Mouse (Mus musculus): ENCODE measurements around the gene Muc1. TPM values are rescaled to one million over a fixed set of nuclear protein-coding genes. Genes with fewer than 3 reads are reported as not detected.

Muc1 gene
- polyA plus RNA-seq, 1 experiment from 2014 or later = 0.90 TPM

DNA sequence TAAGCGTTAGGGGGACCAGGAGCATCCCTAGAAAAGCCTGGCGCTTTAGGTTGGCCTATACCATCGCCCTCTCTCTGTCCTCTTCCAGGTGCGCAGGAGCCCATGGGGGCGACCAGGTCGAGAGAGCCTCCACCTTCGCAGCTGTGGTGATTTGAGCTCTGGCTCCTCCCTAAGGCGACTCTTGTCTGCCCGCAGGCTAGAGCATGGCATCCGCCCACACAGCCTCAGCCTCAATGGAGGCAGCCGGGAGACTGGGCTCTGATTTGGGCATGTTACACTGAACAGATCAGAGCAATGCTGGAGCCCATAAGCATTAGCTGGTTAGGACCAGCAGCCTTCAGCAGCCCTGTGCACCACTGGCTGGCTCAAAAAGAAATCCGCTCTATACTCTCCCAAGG lies 40.4 kb upstream of the Muc1 start:
- ATAC-seq (replicated peaks; ENCODE audit: insufficient number of reproducible peaks, low FRiP score, low TSS enrichment, low read depth) (no peak), DNase-seq (ENCODE audit: low spot score) (no peak)
- Histone ChIP-seq H3K9me3 (replicated peaks; ENCODE audit: control insufficient read depth, low read length) (no peaks in the 10 kb centered on the region), H3K9ac (replicated peaks; ENCODE audit: low read length) (no peak overlapping the region), H3K4me2 (ENCODE audit: low read depth, low read length) (no peak overlapping the region), H3K27ac (replicated peaks; ENCODE audit: low read depth, low read length) (no peak overlapping the region), H3K4me3 (ENCODE audit: low read depth, low read length) (no peak overlapping the region), H3K4me1 (ENCODE audit: control insufficient read depth, insufficient read depth, low read length) (peaks cover 7% of the 10 kb centered on the region), H3K36me3 (replicated peaks; ENCODE audit: control insufficient read depth, insufficient read depth, low read depth, low read length) (no peaks in the 10 kb centered on the region; the same call in 1 of the 2 replicates), H3K27me3 (ENCODE audit: control insufficient read depth, insufficient read depth, low read length) (no peaks in the 10 kb centered on the region)
- WGBS = 60% methylated on average over 12 of the region's 12 CpGs

DNA sequence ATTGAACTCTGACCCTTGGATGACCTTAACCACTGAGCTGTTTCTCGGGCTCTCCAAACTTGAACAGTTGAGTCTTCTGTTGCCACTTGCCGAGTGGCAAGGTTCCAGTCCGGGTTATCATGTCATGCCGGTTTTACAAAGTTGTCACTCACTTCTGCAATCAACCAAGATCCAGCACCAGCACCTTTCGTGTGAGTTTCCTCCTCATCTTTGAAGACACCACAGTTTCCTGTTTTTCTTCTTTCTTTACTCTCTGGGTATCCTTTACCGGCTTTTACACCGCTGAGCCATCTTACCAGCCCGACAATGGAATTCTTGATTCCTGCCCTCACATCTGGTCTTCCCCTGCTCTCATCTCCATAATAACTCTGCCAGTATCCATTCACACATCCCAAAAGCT lies 38.4 kb upstream of the Muc1 start:
- Histone ChIP-seq H3K9ac (replicated peaks; ENCODE audit: low read length) (no peak overlapping the region), H3K4me1 (ENCODE audit: control insufficient read depth, insufficient read depth, low read length) (no peaks in the 10 kb centered on the region), H3K36me3 (replicated peaks; ENCODE audit: control insufficient read depth, insufficient read depth, low read depth, low read length) (no peaks in the 10 kb centered on the region; the same call in 1 of the 2 replicates), H3K9me3 (replicated peaks; ENCODE audit: control insufficient read depth, low read length) (no peaks in the 10 kb centered on the region), H3K4me2 (ENCODE audit: low read depth, low read length) (no peak overlapping the region), H3K27me3 (ENCODE audit: control insufficient read depth, insufficient read depth, low read length) (no peaks in the 10 kb centered on the region), H3K4me3 (ENCODE audit: low read depth, low read length) (no peak overlapping the region), H3K27ac (replicated peaks; ENCODE audit: low read depth, low read length) (no peak overlapping the region)
- no peak for ATAC-seq (replicated peaks; ENCODE audit: insufficient number of reproducible peaks, low FRiP score, low TSS enrichment, low read depth)
- 86% methylated on average over 8 of the region's 8 CpGs for WGBS
- no peak for DNase-seq (ENCODE audit: low spot score)

DNA sequence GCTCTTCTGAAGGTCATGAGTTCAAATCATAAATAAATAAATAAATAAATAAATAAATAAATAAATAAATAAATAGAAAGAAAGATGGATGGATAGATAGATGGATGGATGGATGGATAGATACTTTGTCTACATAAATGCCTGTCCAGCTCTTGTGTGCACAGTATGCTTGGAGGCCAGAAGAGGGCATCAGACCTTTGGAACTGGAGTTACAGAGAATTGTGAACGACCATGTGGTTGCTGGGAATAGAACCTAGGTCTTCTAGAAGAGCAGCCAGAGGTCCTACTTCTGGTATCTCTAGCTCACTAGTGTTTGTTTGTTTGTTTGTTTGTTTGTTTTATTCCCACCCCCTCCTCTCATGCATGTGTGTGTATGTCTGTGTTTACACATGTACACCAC lies 35.5 kb upstream of the Muc1 start:
- DNase-seq (ENCODE audit: low spot score) = no peak
- Histone ChIP-seq H3K36me3 (replicated peaks; ENCODE audit: control insufficient read depth, insufficient read depth, low read depth, low read length) (no peaks in the 10 kb centered on the region), H3K9me3 (replicated peaks; ENCODE audit: control insufficient read depth, low read length) (no peaks in the 10 kb centered on the region), H3K4me1 (ENCODE audit: control insufficient read depth, insufficient read depth, low read length) (0 out of 2 replicates have a peak, but pooled peaks cover 2% of the 10 kb centered on the region), H3K27ac (replicated peaks; ENCODE audit: low read depth, low read length) (no peak overlapping the region), H3K27me3 (ENCODE audit: control insufficient read depth, insufficient read depth, low read length) (no peaks in the 10 kb centered on the region), H3K4me3 (ENCODE audit: low read depth, low read length) (no peak overlapping the region), H3K4me2 (ENCODE audit: low read depth, low read length) (no peak overlapping the region), H3K9ac (replicated peaks; ENCODE audit: low read length) (no peak overlapping the region)
- ATAC-seq (replicated peaks; ENCODE audit: insufficient number of reproducible peaks, low FRiP score, low TSS enrichment, low read depth) = no peak
- WGBS = 74% methylated on average over 1 of the region's 1 CpGs

DNA sequence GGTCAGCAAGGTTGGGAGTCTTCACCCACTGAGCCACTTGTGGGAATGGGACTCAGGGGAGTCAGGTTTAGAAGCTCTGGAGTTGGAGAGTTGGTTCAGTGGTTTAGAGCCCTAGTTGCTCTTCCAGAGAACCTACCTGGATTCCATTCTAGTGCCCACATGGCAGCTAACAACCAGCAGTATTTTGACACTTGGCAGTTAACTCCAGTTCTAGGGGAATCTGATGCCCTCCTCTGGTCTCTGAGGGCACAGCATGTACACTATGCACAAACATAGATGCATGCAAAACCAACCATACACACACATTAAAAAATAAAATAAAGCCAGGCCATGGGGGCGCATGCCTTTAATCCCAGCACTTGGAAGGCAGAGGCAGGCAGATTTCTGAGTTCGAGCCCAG lies 35.0 kb upstream of the Muc1 start:
- Histone ChIP-seq H3K27ac (replicated peaks; ENCODE audit: low read depth, low read length) (no peak overlapping the region), H3K4me1 (ENCODE audit: control insufficient read depth, insufficient read depth, low read length) (0 out of 2 replicates have a peak, but pooled peaks cover 2% of the 10 kb centered on the region), H3K9me3 (replicated peaks; ENCODE audit: control insufficient read depth, low read length) (no peaks in the 10 kb centered on the region), H3K4me3 (ENCODE audit: low read depth, low read length) (no peak overlapping the region), H3K4me2 (ENCODE audit: low read depth, low read length) (no peak overlapping the region), H3K9ac (replicated peaks; ENCODE audit: low read length) (no peak overlapping the region), H3K27me3 (ENCODE audit: control insufficient read depth, insufficient read depth, low read length) (no peaks in the 10 kb centered on the region), H3K36me3 (replicated peaks; ENCODE audit: control insufficient read depth, insufficient read depth, low read depth, low read length) (no peaks in the 10 kb centered on the region)
- DNase-seq (ENCODE audit: low spot score) = no peak
- no peak for ATAC-seq (replicated peaks; ENCODE audit: insufficient number of reproducible peaks, low FRiP score, low TSS enrichment, low read depth)
- 87% methylated on average over 2 of the region's 2 CpGs for WGBS

DNA sequence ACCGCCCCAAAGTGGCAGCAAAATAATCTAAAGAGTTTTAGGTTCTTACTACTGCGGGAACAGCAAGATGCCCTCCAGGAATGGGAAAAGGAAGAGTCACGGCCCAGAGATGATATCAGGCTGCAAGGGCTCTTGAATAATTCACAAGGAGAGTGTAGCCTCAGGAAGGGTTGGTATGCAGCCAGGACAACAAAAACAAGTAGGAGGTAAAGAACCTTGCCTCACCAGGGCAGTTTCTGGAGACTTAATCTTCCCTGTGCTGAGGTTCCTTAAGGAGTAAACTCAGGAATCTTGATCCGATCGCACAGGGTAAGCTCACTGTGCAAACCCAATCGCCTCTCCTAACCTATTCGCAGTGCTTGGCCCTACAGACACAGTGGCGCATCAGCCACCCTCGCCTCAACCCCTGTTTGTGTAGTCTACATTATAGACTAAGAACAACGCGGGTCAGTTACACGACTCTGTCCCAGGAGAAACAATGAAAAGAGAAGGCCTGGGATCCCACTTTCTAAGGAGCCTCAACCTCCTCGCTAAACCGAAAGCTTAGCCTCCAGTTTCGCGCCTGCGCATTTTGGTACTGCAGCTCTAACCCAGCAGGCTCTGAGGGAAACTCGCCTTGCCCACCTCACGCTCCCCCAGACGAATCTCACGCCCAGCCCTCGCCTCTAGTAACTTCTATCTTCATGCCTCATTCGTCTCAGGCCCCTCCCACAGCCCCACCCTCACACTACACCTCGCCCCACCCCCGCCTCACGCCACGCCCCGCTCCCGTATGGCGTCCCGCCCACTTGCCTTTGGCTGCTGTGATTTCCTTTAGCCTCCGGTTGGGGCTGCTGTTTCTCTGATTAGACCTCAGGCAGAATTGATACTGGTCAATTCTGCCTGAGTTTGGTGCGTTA lies 32.6 kb upstream of the Muc1 start:
- Histone ChIP-seq H3K9ac (replicated peaks; ENCODE audit: low read length) (peak overlapping the region; percentile 69), H3K4me2 (ENCODE audit: low read depth, low read length) (peak overlapping the region; percentile 59), H3K4me3 (ENCODE audit: low read depth, low read length) (peak overlapping the region; percentile 33), H3K27ac (replicated peaks; ENCODE audit: low read depth, low read length) (peak overlapping the region; percentile 78; the same call in 1 of the 2 replicates), H3K36me3 (replicated peaks; ENCODE audit: control insufficient read depth, insufficient read depth, low read depth, low read length) (no peaks in the 10 kb centered on the region), H3K4me1 (ENCODE audit: control insufficient read depth, insufficient read depth, low read length) (0 out of 2 replicates have a peak, but pooled peaks cover 2% of the 10 kb centered on the region), H3K27me3 (ENCODE audit: control insufficient read depth, insufficient read depth, low read length) (no peaks in the 10 kb centered on the region), H3K9me3 (replicated peaks; ENCODE audit: control insufficient read depth, low read length) (no peaks in the 10 kb centered on the region)
- ATAC-seq (replicated peaks; ENCODE audit: insufficient number of reproducible peaks, low FRiP score, low TSS enrichment, low read depth) = peak; percentile 89
- 7% methylated on average over 33 of the region's 33 CpGs for WGBS
- DNase-seq (ENCODE audit: low spot score) = peak; percentile 94

DNA sequence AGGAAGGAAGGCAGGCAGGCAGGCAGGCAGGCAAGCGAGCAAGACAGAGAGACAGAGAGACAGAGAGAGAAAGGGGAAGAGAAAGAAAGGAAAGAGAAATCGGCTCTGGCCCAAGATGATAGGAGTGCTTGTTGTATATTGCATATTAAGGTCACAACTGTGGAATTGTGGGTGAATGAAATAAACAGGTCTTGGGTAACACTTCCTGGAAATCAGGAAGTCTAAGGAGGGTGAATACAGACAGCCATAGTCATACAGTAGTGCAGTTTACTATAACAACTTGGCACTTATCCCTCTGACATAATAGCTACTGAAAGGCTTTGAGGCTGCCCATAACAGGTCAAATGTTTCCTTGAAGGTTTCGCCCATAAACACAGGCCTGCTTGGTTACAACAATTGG lies 29.0 kb upstream of the Muc1 start:
- ATAC-seq (replicated peaks; ENCODE audit: insufficient number of reproducible peaks, low FRiP score, low TSS enrichment, low read depth) = no peak
- no peak overlapping the region for H3K9ac ChIP-seq (replicated peaks; ENCODE audit: low read length)
- no peaks in the 10 kb centered on the region for H3K27me3 ChIP-seq (ENCODE audit: control insufficient read depth, insufficient read depth, low read length)
- DNase-seq (ENCODE audit: low spot score) = no peak
- no peaks in the 10 kb centered on the region for H3K9me3 ChIP-seq (replicated peaks; ENCODE audit: control insufficient read depth, low read length)
- no peak overlapping the region for H3K4me3 ChIP-seq (ENCODE audit: low read depth, low read length)
- H3K27ac ChIP-seq (replicated peaks; ENCODE audit: low read depth, low read length) = no peak overlapping the region
- 0 out of 2 replicates have a peak, but pooled peaks cover 2% of the 10 kb centered on the region for H3K4me1 ChIP-seq (ENCODE audit: control insufficient read depth, insufficient read depth, low read length)
- WGBS = 81% methylated on average over 3 of the region's 3 CpGs
- H3K36me3 ChIP-seq (replicated peaks; ENCODE audit: control insufficient read depth, insufficient read depth, low read depth, low read length) = no peaks in the 10 kb centered on the region
- H3K4me2 ChIP-seq (ENCODE audit: low read depth, low read length) = no peak overlapping the region

DNA sequence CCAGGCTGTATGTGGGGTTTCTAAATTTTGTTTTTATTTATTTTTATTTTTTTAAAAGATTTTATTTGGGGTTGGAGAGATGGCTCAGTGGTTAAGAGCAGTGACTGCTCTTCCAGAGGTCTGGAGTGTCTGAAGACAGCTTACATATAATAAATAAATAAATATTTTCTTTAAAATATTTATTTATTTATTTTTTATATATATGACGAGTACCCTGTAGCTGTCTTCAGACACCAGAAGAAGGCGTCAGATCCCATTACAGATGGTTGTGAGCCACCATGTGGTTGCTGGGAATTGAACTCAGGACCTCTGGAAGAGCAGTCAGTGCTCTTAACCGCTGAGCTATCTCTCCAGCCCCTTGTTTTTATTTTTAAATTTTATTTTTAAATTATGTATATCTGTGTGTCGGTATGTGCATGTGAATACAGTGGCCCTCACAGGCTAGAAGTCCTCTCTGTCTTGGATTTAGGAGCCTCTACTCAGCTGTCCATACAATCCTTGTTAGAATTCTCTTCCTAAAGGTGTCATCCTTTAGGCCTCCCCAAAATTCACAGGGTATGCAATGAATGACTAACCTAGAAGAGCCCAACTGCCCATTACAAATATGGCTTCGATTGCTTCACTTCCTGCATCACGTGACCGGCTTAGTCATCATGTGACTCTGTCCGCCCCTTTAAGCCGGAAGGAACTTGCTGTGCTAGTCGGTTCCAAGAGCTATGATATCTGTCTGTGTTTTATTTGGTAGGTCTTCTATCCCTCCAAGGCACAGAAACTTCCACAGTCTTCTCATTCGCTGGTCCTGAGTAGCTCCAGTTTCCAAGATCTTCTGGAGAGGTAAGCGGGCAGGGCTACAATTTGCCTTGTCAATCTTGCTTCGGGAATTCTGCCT lies 26.4 kb upstream of the Muc1 start, which contains the start of gene Gba:
Gene Gba, plus strand, starts transcription at position 676 of the 889 bp plus-strand sequence.
- DNase-seq (ENCODE audit: low spot score) (peak; percentile 98), ATAC-seq (replicated peaks; ENCODE audit: insufficient number of reproducible peaks, low FRiP score, low TSS enrichment, low read depth) (peak; percentile 63)
- no peaks in the 10 kb centered on the region for H3K9me3 ChIP-seq (replicated peaks; ENCODE audit: control insufficient read depth, low read length)
- H3K27ac ChIP-seq (replicated peaks; ENCODE audit: low read depth, low read length) = no peak within 1 kb of the TSS
- peak within 1 kb of the TSS; percentile 49 for H3K4me3 ChIP-seq (ENCODE audit: low read depth, low read length)
- WGBS = 26% methylated on average over 13 of the region's 13 CpGs
- H3K9ac ChIP-seq (replicated peaks; ENCODE audit: low read length) = peak within 1 kb of the TSS; percentile 42
- peak within 1 kb of the TSS; percentile 47 for H3K4me2 ChIP-seq (ENCODE audit: low read depth, low read length)
- H3K27me3 ChIP-seq (ENCODE audit: control insufficient read depth, insufficient read depth, low read length) = no peaks in the 10 kb centered on the region
- no peaks in the 10 kb centered on the region for H3K4me1 ChIP-seq (ENCODE audit: control insufficient read depth, insufficient read depth, low read length)
- peaks cover 6% of the 10 kb centered on the region for H3K36me3 ChIP-seq (replicated peaks; ENCODE audit: control insufficient read depth, insufficient read depth, low read depth, low read length)
